Mouse (Mus musculus) CD8-positive naive resting alpha-beta T cell, adult 2 months (primary cell): ENCODE measurements around the gene Fnbp1l.

Source experiments
- DNase-seq, 2 experiments: peaks; one replicate each; pipeline ENCODE4 v3.0.0; 2022; ENCODE audit warnings: low read depth in 2 of 2, low spot score in 2 of 2

The Fnbp1l gene

DNA sequence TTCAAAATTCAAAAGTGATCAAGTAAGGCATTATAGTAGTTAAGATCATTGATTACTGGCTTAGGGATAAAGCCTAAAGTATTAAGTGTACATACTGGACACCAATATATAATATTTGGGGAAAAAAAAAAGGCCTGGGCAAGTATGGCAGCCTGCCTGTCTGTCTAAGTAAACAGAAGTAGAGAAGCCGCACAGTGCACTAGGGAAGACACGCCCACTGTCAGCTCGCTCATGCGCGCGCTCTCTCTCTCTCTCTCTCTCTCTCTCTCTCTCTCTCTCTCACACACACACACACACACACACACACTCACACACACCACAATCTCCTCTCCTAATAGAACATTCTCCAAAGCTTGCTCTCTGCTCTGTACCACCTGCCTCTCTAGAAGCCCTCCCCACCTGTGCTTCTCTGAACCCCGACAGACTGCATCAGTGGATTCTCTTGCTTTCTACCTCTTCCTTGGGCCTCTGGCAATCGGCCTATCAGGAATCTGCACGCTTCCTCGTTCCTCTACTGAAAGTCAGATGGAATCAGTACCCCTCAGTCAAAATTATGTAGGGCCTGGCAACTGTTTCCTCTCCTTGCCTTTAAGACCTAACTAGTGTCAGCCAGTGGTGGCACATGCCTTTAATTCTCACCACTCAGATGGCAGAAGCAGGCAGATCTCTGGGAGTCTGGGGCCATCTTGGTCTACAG is 13.3 kb downstream of the Fnbp1l start:
- DNase-seq, result no peak

DNA sequence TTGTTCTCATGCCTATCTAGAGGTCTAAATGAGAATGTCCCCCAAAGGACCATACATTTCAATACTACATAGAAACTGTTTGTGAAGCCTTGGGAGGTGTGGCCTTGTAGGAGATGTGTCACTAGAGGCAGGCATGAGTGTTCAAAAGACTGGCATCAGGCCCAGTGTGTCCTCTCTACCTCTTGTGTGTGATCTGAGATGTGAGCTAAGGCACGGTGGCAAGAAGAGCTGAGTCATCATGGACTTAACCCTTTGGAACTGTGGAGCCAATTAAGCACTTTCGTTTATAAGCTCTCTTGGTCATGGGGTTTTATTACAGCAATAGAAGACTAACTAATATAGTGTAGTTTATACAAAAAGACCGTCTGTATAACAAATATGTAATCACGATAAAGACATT is 16.3 kb downstream of the Fnbp1l start:
- DNase-seq, result no peak

DNA sequence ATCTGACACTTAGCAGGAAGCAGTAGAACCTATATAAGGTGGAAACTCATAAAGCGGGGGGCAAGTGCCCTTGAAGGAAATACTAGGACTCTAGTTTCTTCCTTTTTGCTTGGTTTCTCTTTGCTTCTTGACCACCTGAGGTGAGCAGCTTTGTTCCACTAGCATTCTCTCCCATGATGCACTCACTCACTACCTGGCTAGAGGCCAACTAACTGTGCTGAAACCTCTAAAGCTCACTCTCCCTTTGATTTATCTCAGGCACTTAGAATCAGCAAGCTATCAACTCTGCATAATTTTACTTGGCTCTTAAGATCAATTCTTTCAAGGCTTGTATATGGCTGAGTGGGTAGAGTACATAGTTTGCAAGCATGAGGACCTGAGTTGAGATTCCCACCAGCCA is 17.1 kb downstream of the Fnbp1l start:
- DNase-seq, result no peak

DNA sequence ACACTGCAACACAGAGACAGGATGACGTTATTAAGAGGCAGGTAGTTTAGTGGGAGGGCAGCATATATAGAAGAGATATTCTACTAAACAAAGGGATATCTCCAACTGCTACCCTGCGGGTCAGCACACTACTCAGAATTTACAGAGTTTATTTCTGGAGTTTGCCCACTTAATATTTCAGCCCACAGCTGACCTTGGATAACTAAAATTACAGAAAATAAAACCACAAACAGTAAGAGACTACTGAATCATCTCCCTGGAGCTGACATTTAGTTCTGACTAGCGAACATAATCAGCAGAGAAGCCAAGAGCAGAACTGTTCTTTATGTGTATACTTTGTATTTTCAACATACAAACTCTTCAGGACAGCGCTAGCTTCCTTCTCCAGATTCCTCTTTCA is 20.2 kb downstream of the Fnbp1l start:
- no peak for DNase-seq

DNA sequence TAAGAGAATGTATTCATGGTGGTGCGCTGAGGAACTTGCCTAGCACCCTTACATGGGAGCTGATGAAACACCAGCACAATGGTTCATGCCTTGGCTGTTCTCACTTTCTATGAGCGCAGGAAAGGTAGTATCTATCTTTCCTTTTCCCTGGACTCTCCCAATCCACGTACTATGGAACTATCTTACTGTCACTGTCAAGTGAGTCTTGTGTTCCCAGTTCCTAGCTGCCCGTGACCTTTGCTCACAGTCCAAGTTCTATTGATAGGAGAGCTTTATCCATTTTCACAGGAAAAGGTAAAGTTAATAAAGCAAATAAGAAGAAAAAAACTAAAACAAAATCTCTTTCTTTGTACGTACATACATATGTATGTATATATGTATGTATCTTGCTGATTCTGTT is 28.7 kb downstream of the Fnbp1l start:
- DNase-seq, result no peak

DNA sequence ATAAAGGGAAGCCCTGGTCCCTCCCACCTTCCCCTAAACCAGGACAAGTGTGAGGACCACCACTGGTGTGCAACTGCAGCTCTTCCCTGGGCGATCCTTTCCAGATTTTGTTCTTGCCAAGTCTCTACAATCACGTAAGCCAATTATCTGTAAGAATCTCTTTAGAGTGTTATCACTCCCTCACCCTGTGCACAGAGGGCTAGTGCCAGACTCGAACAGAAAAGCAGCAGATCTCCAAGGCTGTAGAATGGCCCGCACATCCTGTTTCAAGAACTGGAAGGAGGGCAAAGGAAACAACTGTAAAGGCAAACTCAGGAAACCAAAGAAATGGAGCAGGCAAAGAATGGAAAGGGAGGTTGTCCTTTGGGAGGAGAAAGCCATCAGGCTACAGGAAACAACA is 29.2 kb downstream of the Fnbp1l start:
- no peak for DNase-seq

DNA sequence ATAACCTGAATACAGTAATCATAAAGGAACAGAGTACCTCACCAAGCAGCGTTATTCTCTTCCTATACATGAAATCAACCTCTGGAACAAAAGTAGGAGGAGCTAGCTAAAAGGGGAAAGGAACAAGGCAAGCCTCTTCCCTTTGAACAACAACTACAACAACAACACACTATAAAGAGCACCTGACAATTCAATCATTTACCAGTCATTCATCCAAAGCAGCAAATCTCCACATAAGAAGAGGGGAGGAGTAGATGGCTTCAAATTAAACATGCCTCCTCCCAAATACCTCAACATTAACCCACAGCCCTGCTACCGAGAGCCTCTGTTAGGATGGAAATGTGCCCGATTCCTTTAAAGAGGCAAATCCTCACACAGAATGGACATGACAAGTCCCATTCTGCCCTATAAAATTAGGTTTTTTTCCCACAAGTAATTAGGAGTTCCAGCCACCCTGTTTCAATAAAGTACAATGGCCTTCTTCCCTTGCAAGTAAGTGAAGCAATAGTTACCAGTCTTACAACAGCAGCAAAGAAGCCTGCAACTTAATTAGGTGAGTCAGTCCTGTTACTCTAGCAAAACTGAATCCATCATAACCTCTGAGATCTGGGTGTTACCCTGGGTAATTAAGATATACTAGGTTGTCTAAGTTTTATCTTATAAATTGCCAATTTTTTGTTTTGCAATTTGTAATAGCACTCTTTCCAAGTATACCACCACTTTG is 32.4 kb downstream of the Fnbp1l start:
- DNase-seq, result no peak

DNA sequence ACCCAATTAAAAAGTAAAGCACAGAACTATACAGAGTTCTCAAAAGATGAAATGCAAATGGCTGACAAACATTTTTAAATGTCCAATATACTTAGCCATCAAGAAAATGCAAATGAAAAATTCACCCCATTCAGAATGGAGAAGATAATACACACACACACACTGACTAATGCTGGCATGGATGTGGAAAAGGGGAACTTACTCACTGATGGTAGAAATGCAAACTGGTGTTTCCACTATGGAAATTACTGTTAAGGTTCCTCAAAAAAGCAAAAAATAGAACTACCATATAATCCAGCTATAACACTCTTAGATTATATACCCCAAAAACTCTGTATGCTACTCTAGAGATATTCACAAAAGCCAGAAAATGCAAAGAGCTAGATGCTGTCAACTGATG is 42.2 kb downstream of the Fnbp1l start:
- no peak for DNase-seq

DNA sequence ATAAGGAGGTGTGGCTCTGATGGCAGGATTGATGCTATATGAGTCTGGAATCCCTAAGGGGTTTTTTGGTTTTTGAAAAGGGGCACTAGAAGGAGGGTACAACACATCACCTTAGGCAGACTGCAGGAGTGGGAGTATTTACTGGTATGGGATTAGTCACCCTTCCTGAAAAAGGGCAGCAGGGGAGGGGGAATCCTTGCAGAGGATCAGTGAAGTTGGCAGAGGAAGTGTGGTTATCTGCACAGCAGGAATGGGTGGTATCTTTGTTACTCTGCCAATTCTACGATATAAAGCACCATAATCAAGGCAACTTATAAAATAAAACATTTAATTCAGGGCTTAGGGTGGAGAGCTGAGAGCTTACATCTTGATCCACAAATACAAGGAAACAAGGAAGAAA is 44.6 kb downstream of the Fnbp1l start:
- DNase-seq, result no peak

DNA sequence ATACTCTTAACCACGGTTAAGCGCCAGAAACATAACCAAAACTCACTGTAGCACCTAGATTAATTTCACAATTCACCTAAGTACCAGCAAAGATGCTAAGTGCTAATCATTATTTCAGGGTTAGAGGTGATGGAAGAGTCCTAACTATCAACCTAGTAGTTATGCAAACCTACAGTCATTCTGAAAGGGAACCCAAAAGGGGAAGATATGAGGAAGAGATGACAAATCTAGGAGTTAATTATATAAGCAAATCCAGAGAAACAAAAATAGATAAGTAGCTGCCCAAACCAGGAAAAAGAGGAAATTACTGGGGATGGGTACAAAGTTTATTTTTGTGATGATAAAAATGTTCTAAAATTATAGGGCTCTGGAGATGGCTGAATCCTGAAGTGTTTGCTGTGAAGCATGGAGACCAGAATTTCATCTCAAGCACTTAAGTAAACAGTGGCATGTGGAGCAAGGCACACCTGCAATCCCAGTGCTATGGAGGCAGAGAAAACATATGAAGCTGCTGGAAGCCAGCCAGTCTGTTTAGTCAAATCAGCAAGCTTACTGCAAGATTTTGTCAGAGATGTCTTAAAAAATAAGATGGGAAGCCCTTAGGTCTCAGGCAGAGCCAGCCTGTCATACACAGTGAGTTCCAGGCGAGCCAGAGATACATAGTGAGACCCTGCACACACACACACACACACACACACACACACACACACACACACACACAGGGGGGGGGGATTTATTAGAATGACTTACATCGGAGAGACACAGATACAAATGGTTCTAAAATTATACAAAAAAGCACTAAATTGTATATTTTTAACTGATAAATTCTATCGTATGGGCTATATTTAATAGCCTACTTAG is 45.9 kb downstream of the Fnbp1l start:
- DNase-seq, result no peak

DNA sequence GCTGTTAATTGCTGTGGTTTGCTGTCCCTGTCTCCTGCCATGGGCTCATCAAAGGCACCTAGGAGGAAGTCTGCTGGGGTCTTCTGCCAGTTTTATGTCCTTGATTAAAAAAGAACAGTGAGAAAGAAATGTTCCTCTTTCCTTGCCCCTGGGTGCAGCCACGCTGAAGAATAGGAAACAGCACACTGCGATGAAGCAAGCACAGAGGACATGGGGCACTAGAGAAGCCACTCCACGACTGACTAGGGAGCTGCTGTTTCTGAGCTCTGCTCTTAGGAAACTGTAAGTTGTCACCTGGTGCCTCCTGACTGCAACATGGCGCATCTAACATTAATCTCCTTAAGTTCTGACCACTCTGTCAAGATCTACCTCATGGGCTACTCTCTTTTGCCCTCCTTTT is 53.0 kb downstream of the Fnbp1l start:
- DNase-seq, result no peak

DNA sequence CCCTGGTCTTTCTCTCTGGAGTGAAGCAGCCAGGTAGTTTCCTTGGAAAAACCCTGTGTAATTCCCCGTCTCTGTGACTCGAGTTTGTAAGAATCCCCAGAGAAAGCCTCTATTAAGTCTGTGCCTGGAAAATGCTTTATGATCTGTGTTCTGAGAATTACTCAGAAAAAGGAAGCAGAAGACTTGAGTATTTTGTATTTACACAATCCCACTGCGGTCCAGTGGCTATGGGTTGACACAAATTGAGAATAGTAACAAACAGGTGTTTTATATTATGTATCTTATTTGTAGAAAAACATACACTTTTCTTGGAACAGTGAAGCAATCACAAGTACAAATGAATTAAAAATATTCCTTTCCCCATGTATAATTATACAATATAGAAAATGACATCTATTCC is 53.4 kb downstream of the Fnbp1l start:
- no peak for DNase-seq

DNA sequence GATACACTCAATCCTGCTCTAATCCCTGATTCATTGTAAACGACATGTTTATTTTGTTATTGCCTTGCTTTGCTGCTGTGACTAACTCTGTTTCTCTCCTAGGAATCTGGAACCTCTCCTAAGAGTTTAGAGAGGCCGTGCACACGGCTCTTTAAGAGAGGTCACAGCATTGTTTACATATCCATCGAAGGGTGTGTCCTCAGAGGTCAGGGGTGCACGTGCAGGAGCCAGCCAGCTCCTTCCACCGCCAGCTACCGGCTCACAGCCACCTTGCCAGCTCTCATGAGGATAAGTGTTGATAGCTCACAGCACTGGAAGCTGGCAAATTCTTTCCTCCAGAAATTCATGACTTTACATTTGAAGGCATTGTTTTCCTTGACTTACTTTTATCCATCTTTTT is 54.2 kb downstream of the Fnbp1l start:
- DNase-seq, result no peak

DNA sequence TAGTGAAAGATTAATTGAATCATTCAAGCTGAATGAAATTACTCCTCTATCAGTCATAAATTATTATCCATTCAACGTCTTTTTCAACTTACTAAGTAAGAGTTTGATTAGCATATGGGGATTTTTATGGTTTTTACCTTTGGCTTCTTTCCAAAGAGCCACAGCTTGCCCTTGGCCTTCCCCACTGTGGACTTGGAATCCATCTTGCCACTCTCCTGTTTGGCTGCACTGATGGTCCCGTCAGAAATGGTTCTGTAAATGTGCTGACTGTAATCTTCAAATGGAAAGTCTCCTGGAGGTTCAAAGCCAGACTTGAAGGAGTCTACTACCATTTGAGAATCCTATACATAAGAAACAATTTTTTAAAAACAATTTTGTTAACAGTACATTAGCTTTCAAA is 61.7 kb downstream of the Fnbp1l start:
- DNase-seq, result no peak

DNA sequence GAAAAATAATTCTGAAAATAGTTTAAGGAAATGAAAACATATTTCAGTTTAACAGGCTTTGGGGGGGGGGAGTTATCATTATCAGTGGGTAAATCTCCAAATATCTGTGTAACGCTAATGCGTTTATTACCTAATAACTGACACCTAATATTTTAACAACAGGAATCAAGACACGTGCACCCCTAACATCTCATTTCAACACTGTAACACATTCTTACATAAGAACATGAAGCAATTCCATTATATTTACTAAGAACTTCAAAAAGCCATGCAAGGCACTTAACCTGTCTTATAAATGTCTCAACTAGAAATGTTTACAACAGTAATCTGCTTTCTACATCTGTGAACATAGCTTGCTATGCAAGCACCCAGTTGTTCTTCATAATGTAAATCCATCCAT is 68.3 kb downstream of the Fnbp1l start:
- DNase-seq, result no peak

DNA sequence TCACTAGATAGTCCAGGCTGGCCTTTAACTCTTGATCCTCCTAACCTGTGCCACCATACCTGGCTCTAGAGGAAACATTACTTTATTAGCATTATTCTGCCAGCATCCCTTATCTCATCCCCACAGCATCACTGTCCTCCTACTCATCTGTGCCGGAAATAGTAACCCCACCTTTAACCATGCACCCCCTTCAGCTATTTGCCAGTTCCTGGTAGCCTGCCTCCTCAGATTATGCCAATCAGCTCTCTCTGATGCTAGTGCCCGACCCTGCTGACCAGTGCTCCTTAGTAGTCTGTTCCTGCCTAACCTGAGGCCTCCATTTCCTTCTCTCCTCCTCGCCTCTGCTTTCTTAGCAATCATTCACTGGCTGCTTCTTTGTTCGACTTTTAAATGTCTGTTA is 72.0 kb downstream of the Fnbp1l start:
- DNase-seq, result no peak

DNA sequence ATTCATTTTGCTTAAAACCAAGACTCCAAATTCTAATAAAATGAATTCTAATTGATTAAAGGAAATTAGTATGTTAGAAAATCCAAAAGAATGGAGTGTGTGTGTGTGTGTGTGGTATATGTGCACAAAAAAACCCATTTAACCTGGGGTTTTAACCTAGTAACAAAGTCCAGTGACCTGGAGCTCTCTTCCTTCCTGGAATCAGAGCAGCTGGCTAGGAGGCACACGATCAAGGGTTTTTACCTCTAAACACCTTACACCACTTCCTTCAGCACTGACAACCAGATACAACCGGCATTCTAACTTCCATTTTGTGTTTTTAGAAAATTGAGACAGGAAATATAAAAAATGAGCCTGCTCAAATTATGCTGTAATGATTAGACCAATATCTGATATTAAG is 74.2 kb downstream of the Fnbp1l start:
- no peak for DNase-seq

DNA sequence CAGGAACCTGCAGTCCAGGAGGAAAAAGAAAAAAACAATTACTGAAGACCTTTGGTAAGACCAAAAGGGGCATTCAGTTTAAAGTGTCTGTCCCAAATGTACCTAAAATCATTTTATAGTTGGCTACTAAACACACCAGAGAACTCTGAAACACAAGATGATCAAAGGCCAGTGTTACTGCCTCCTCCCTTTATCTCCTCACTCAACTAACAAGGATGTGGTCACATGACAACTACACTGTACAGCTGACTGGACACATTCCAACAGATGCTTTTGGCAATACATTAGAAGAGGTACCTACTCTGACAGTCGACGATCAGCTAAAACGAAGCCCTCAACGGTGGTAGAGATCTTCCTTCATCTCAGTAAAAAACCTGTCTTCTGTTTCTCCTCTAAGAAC is 78.6 kb downstream of the Fnbp1l start:
- no peak for DNase-seq

DNA sequence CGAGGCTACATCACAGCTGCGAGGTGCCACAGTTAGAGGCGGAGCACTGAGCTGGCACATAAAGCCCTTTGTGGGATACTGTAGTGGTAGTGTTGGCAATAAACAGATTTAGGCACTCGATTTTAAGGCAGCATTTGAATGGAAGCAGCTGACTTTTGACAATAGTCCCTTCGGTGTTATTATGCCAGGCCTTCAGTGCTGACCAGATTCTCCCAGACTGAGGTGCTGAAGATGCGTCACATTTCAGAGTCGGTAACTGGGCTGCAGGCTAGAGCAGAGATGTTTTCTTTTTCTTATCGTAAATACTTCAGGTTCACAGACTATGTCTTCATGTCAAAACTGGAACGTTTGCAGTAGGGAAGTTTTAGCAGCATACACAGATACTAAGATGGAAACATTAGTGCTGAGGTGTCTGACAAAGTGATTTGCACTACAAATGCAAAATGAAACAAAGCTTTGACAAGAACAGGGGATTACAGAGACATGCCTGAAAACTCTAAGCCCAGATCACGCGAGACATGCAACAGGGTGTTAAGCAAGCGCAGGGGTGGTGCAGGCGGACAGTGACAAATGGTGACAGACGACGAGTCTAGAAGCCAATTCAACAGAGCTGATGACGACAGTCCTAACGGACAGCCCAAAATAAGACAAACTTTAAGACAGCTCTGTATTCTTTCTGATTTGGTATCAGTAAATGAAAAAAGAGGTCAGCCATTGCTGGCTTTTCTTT is 79.4 kb downstream of the Fnbp1l start:
- no peak for DNase-seq

DNA sequence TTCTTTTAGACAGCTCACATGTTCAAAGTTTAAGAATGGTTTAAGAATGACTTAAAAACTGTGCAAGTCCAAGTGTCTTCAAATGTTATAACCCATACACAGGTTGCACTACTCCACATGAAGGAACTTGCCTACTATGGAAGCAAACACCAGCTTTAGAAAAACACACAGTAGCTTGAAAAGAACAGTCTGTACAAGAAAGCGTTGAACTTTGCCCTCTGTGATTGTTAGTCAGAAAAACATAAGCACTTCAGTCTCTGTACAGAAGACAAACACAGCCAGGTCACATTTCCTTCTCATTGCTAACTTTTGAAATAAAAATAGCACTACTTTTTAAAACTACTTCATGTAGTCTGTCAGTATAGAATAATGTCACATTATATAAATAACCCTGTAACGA is 80.7 kb downstream of the Fnbp1l start:
- DNase-seq, result no peak

DNA sequence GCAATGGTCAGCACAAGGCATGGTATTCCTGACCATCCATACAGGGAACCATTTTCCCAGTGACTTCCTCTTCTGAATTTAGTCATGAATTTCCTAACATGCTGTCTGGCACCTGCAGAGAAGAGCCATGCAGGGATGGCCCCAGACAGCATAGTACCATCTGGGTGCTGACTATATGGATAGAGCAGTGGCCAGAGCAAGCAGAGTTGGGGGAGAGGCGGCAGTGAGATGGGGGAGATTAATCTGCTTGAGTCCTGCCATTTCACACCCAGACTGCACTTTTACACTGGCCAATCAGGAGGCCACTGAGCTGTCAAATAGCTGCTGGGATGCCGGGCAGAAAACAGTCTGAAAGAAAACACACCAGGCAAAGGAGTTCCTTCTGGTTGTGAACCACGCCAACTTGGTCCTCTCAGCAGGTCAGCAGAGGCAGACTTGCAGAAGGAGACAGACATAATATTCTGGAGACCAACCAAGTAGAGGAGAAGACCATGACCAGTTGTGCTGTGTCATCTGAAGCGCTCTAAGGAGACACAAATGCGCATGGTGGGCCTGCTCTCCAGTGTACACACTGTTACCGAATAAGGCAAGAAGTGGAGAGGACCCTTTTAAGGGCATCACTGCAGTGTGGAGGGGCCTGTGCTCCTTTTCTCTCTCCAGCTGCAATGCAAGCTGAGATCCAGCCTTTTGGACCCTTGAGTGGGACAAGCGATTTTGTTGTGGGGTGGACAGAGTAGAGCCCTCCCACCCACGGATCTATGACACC is 83.4 kb downstream of the Fnbp1l start:
- DNase-seq, result no peak
